Comparison of ENCODE assay signal across 20 mouse cellular contexts in genomic region chr17:94656429-94656828, GRCm38 (mm10).
DNase-seq lines count a peak whose midpoint lies in the region; ATAC-seq and TF ChIP-seq lines count a peak whose summit lies in the region.
"Had no signal": no experiment of that assay in that cellular context is flagged by ENCODE, and none has a peak within 500 bp of the region (broad histone marks: within the 10 kb centered on the region; RNA-seq: fewer than 3 reads in every experiment).

No protein-coding gene starts in this region.

- H3K9me3 ChIP-seq in heart, embryonic 15.5 days (replicated peaks): no peaks in the 10 kb centered on the region
- H3K9me3 ChIP-seq in liver, postnatal 0 days (ENCODE audit: low read length): no peaks in the 10 kb centered on the region
- H3K9me3 ChIP-seq in forebrain, embryonic 15.5 days: no peaks in the 10 kb centered on the region
- H3K9me3 ChIP-seq: embryonic facial prominence, embryonic 15.5 days; hindbrain, embryonic 13.5 days; intestine, embryonic 15.5 days had no signal

- 65% methylated on average over 3 of the region's 3 CpGs for WGBS in heart, embryonic 15.5 days
- WGBS in liver, postnatal 0 days (ENCODE audit: insufficient replicate concordance): 56% methylated on average over 3 of the region's 3 CpGs
- 87% methylated on average over 3 of the region's 3 CpGs for WGBS in forebrain, embryonic 15.5 days

- 0 out of 2 replicates have a peak, but pooled peaks have one; percentile 27 for ATAC-seq in heart, embryonic 15.5 days (replicated peaks; ENCODE audit: insufficient number of reproducible peaks, insufficient read depth, low FRiP score, low read depth)
- peak; percentile 89 for ATAC-seq in liver, postnatal 0 days
- no peak for ATAC-seq in forebrain, embryonic 15.5 days (replicated peaks)
- ATAC-seq: forebrain, embryonic 16.5 days; intestine, embryonic 15.5 days had no signal

- H3K27ac ChIP-seq in heart, embryonic 15.5 days: no peak overlapping the region
- H3K27ac ChIP-seq in liver, postnatal 0 days (ENCODE audit: low read depth): no peak overlapping the region
- H3K27ac ChIP-seq in forebrain, embryonic 15.5 days (replicated peaks): no peak overlapping the region
- H3K27ac ChIP-seq: embryonic facial prominence, embryonic 15.5 days; heart, adult 2 months; heart, embryonic 13.5 days; hindbrain, embryonic 13.5 days; intestine, embryonic 15.5 days had no signal

- H3K4me2 ChIP-seq in heart, embryonic 15.5 days: no peak overlapping the region
- H3K4me2 ChIP-seq in liver, postnatal 0 days (ENCODE audit: low read depth, low read length): no peak overlapping the region
- H3K4me2 ChIP-seq in forebrain, embryonic 15.5 days (replicated peaks): no peak overlapping the region
- H3K4me2 ChIP-seq: embryonic facial prominence, embryonic 15.5 days; heart, embryonic 13.5 days; hindbrain, embryonic 13.5 days; intestine, embryonic 15.5 days had no signal

- H3K4me3 ChIP-seq in heart, embryonic 15.5 days: no peak overlapping the region
- H3K4me3 ChIP-seq in liver, postnatal 0 days (ENCODE audit: low read depth, low read length): no peak overlapping the region
- no peak overlapping the region for H3K4me3 ChIP-seq in forebrain, embryonic 15.5 days
- H3K4me3 ChIP-seq: embryonic facial prominence, embryonic 15.5 days; erythroblast, embryonic 14.5 days; heart, adult 2 months; heart, embryonic 13.5 days; hindbrain, embryonic 13.5 days; intestine, embryonic 15.5 days had no signal

- no peaks in the 10 kb centered on the region for H3K4me1 ChIP-seq in heart, embryonic 15.5 days (replicated peaks)
- H3K4me1 ChIP-seq in liver, postnatal 0 days (ENCODE audit: insufficient read depth): no peaks in the 10 kb centered on the region
- no peaks in the 10 kb centered on the region for H3K4me1 ChIP-seq in forebrain, embryonic 15.5 days
- H3K4me1 ChIP-seq: embryonic facial prominence, embryonic 15.5 days; heart, embryonic 13.5 days; hindbrain, embryonic 13.5 days; intestine, embryonic 15.5 days had no signal

- TF ChIP-seq EP300 in liver, postnatal 0 days (IDR thresholded peaks at IDR 0.05; ENCODE audit: low read depth): no peak

- no peak for DNase-seq in heart, adult 8-10 months (ENCODE audit: low spot score)
- DNase-seq in lung, postnatal 36 days: peak; percentile 0
- DNase-seq in lung, postnatal 4 days: no peak
- DNase-seq in liver, postnatal 0 days: peak; percentile 12
- DNase-seq: adrenal gland, postnatal 14 days; cerebellum, adult 11-12 months; cerebellum, adult 9-10 months; cerebellum, postnatal 25 days; gastrocnemius, postnatal 10 days; heart, adult 2 months; heart, postnatal 10 days; heart, postnatal 4 days had no signal

- no peaks in the 10 kb centered on the region for H3K36me3 ChIP-seq in heart, embryonic 15.5 days
- no peaks in the 10 kb centered on the region for H3K36me3 ChIP-seq in liver, postnatal 0 days (replicated peaks; ENCODE audit: insufficient read depth, low read length)
- H3K36me3 ChIP-seq in forebrain, embryonic 15.5 days: no peaks in the 10 kb centered on the region
- H3K36me3 ChIP-seq: embryonic facial prominence, embryonic 15.5 days; heart, embryonic 13.5 days; hindbrain, embryonic 13.5 days; intestine, embryonic 15.5 days had no signal

- H3K27me3 ChIP-seq in heart, embryonic 15.5 days: no peaks in the 10 kb centered on the region
- no peaks in the 10 kb centered on the region for H3K27me3 ChIP-seq in liver, postnatal 0 days (ENCODE audit: insufficient read depth, low read length)
- no peaks in the 10 kb centered on the region for H3K27me3 ChIP-seq in forebrain, embryonic 15.5 days
- H3K27me3 ChIP-seq: embryonic facial prominence, embryonic 15.5 days; heart, embryonic 13.5 days; hindbrain, embryonic 13.5 days; intestine, embryonic 15.5 days had no signal

- no peak overlapping the region for H3K9ac ChIP-seq in heart, embryonic 15.5 days
- no peak overlapping the region for H3K9ac ChIP-seq in liver, postnatal 0 days (replicated peaks)
- H3K9ac ChIP-seq in forebrain, embryonic 15.5 days (replicated peaks): no peak overlapping the region
- H3K9ac ChIP-seq: embryonic facial prominence, embryonic 15.5 days; heart, embryonic 13.5 days; hindbrain, embryonic 13.5 days; intestine, embryonic 15.5 days had no signal

- no peak for TF ChIP-seq CTCF in liver, postnatal 0 days (IDR thresholded peaks at IDR 0.05; ENCODE audit: low read depth)

Comparison
In these comparisons a context has a peak if more than half of its experiments do, and no peak if none do; other contexts are left out.
1. DNase-seq: peak in lung, postnatal 36 days (single experiment) and liver, postnatal 0 days (single experiment); none in heart, adult 8-10 months (single experiment) and lung, postnatal 4 days (0 of 2).